Mouse (Mus musculus): Measurements from ENCODE around the gene Dhps. TPM values are rescaled to one million over a fixed set of nuclear protein-coding genes. Genes with fewer than 3 reads are reported as not detected.
A peak's percentile ranks its signal among the peaks of the same experiment; 100 is the strongest.
"Not testable (repeated sequence)": the region's sequence is repeated elsewhere in the genome, so short reads cannot be mapped to it uniquely, and the experiment has no call there.

Dhps gene
- polyA plus RNA-seq, 1 experiment = 43.5 TPM

- H3K36me3 ChIP-seq (replicated peaks; ENCODE audit: low read length) = no peaks in the 10 kb centered on the region
- TF ChIP-seq GATA1 (IDR thresholded peaks at IDR 0.05; ENCODE audit: borderline replicate concordance, low read length) = no peak
- TF ChIP-seq FLI1 (IDR thresholded peaks at IDR 0.05; ENCODE audit: low read length) = no peak
- peak overlapping the region; percentile 81 for H3K4me3 ChIP-seq (replicated peaks)
- peaks cover 25% of the 10 kb centered on the region for H3K27me3 ChIP-seq (replicated peaks)
- no peaks in the 10 kb centered on the region; the same call in 1 of the 2 replicates for H3K9me3 ChIP-seq
- peaks cover 5% of the 10 kb centered on the region for H3K4me1 ChIP-seq
Measured at GRCm38 (mm10) chr8:85119052-85119981, 47.8 kb downstream of the Dhps start.

- not testable (repeated sequence) for H3K36me3 ChIP-seq (replicated peaks; ENCODE audit: low read length); H3K9me3 ChIP-seq; H3K4me1 ChIP-seq; H3K4me3 ChIP-seq (replicated peaks)
- H3K27me3 ChIP-seq (replicated peaks) = peaks cover 26% of the 10 kb centered on the region
Measured at GRCm38 (mm10) chr8:85120251-85120650, 48.7 kb downstream of the Dhps start.

- H3K9me3 ChIP-seq = no peaks in the 10 kb centered on the region; the same call in 1 of the 2 replicates
- TF ChIP-seq FLI1 (IDR thresholded peaks at IDR 0.05; ENCODE audit: low read length) = no peak
- no peak for TF ChIP-seq GATA1 (IDR thresholded peaks at IDR 0.05; ENCODE audit: borderline replicate concordance, low read length)
Measured at GRCm38 (mm10) chr8:85122995-85123394, 51.4 kb downstream of the Dhps start, which contains the start of gene Zfp791. Gene Zfp791, minus strand, starts transcription at chr8:85123095.

GRCm38 (mm10) chr8:85123691-85124090 lies 52.1 kb downstream of the Dhps start:
- H3K4me3 ChIP-seq (replicated peaks) = no peak overlapping the region
- H3K27me3 ChIP-seq (replicated peaks) = peaks cover 20% of the 10 kb centered on the region
- no peaks in the 10 kb centered on the region; the same call in 1 of the 2 replicates for H3K9me3 ChIP-seq
- TF ChIP-seq FLI1 (IDR thresholded peaks at IDR 0.05; ENCODE audit: low read length) (no peak), GATA1 (IDR thresholded peaks at IDR 0.05; ENCODE audit: borderline replicate concordance, low read length) (no peak)
- no peaks in the 10 kb centered on the region for H3K36me3 ChIP-seq (replicated peaks; ENCODE audit: low read length)
- H3K4me1 ChIP-seq = peaks cover 5% of the 10 kb centered on the region

More at GRCm38 (mm10) chr8:85122995-85123394, 51.4 kb downstream of the Dhps start, which contains the start of gene Zfp791:
- peaks cover 23% of the 10 kb centered on the region for H3K27me3 ChIP-seq (replicated peaks)
- H3K36me3 ChIP-seq (replicated peaks; ENCODE audit: low read length) = no peaks in the 10 kb centered on the region
- peaks cover 5% of the 10 kb centered on the region for H3K4me1 ChIP-seq
- no peak within 1 kb of the TSS for H3K4me3 ChIP-seq (replicated peaks)

Other genes with a start within 250 kb of the Dhps start
- gene Dand5, start 248.9 kb upstream of the Dhps start, polyA plus RNA-seq (2012; ENCODE audit: insufficient read depth, low replicate concordance) = 3.1 TPM in 1 of 2 replicates, not detected in the other
- gene Gadd45gip1, start 240.2 kb upstream of the Dhps start, polyA plus RNA-seq (2012; ENCODE audit: insufficient read depth, low replicate concordance) = 37.4 and 49.3 TPM in 2 replicates
- 338 and 623 TPM in 2 replicates for gene Rad23a, start 231.1 kb upstream of the Dhps start, polyA plus RNA-seq (2012; ENCODE audit: insufficient read depth, low replicate concordance)
- 235 and 510 TPM in 2 replicates for gene Calr, start 224.8 kb upstream of the Dhps start, polyA plus RNA-seq (2012; ENCODE audit: insufficient read depth, low replicate concordance)
- 30.7 and 64.8 TPM in 2 replicates for gene Farsa, start 214.8 kb upstream of the Dhps start, polyA plus RNA-seq (2012; ENCODE audit: insufficient read depth, low replicate concordance)
- 24.3 and 63.0 TPM in 2 replicates for gene Syce2, start 199.6 kb upstream of the Dhps start, polyA plus RNA-seq (2012; ENCODE audit: insufficient read depth, low replicate concordance)
- 13.9 and 24.1 TPM in 2 replicates for gene Gcdh, start 177.8 kb upstream of the Dhps start, polyA plus RNA-seq (2012; ENCODE audit: insufficient read depth, low replicate concordance)
- 7.9 and 11.9 TPM in 2 replicates for gene Klf1, start 169.8 kb upstream of the Dhps start, polyA plus RNA-seq (2012; ENCODE audit: insufficient read depth, low replicate concordance)
- gene Dnase2a, start 163.2 kb upstream of the Dhps start, polyA plus RNA-seq (2012; ENCODE audit: insufficient read depth, low replicate concordance) = 3.5 and 13.5 TPM in 2 replicates
- 0.20 TPM in 1 of 2 replicates, not detected in the other for gene Mast1, start 134.4 kb upstream of the Dhps start, polyA plus RNA-seq (2012; ENCODE audit: insufficient read depth, low replicate concordance)
- gene Rtbdn, start 124.8 kb upstream of the Dhps start, polyA plus RNA-seq (2012; ENCODE audit: insufficient read depth, low replicate concordance) = not detected in 2 replicates
- gene Gm49661, start 102.3 kb upstream of the Dhps start, polyA plus RNA-seq (2012; ENCODE audit: insufficient read depth, low replicate concordance) = not detected in 2 replicates
- gene Prdx2, start 102.2 kb upstream of the Dhps start, polyA plus RNA-seq (2012; ENCODE audit: insufficient read depth, low replicate concordance) = 68.6 and 73.1 TPM in 2 replicates
- 248 and 286 TPM in 2 replicates for gene Rnaseh2a, start 102.0 kb upstream of the Dhps start, polyA plus RNA-seq (2012; ENCODE audit: insufficient read depth, low replicate concordance)
- 743 and 797 TPM in 2 replicates for gene Junb, start 93.0 kb upstream of the Dhps start, polyA plus RNA-seq (2012; ENCODE audit: insufficient read depth, low replicate concordance)
- gene Hook2, start 81.2 kb upstream of the Dhps start, polyA plus RNA-seq (2012; ENCODE audit: insufficient read depth, low replicate concordance) = 7.3 and 8.9 TPM in 2 replicates
- 0.27 TPM in 1 of 2 replicates, not detected in the other for gene Best2, start 57.2 kb upstream of the Dhps start, polyA plus RNA-seq (2012; ENCODE audit: insufficient read depth, low replicate concordance)
- 103 and 181 TPM in 2 replicates for gene Asna1, start 46.5 kb upstream of the Dhps start, polyA plus RNA-seq (2012; ENCODE audit: insufficient read depth, low replicate concordance)
- 123 and 539 TPM in 2 replicates for gene Trir, start 44.9 kb upstream of the Dhps start, polyA plus RNA-seq (2012; ENCODE audit: insufficient read depth, low replicate concordance)
- 5.1 and 5.3 TPM in 2 replicates for gene Tnpo2, start 34.8 kb upstream of the Dhps start, polyA plus RNA-seq (2012; ENCODE audit: insufficient read depth, low replicate concordance)
- gene Fbxw9, start 11.7 kb upstream of the Dhps start, polyA plus RNA-seq (2012; ENCODE audit: insufficient read depth, low replicate concordance) = 14.6 and 15.5 TPM in 2 replicates
- 8.7 TPM in 1 of 2 replicates, not detected in the other for gene Gm5741, start 3.8 kb upstream of the Dhps start, polyA plus RNA-seq (2012; ENCODE audit: insufficient read depth, low replicate concordance)
- 8.8 and 10.6 TPM in 2 replicates for gene Wdr83os, start 9.0 kb downstream of the Dhps start, polyA plus RNA-seq (2012; ENCODE audit: insufficient read depth, low replicate concordance)
- gene Wdr83, start 9.5 kb downstream of the Dhps start, polyA plus RNA-seq (2012; ENCODE audit: insufficient read depth, low replicate concordance) = 19.7 TPM in 1 of 2 replicates, not detected in the other
- 3.8 and 26.4 TPM in 2 replicates for gene Man2b1, start 11.5 kb downstream of the Dhps start, polyA plus RNA-seq (2012; ENCODE audit: insufficient read depth, low replicate concordance)
- not detected in 2 replicates for gene Zfp791, start 51.3 kb downstream of the Dhps start, polyA plus RNA-seq (2012; ENCODE audit: insufficient read depth, low replicate concordance)
- not detected in 2 replicates for gene Cks1brt, start 80.2 kb downstream of the Dhps start, polyA plus RNA-seq (2012; ENCODE audit: insufficient read depth, low replicate concordance)
- gene Olfr371, start 154.2 kb downstream of the Dhps start, polyA plus RNA-seq (2012; ENCODE audit: insufficient read depth, low replicate concordance) = not detected in 2 replicates
- 5.9 TPM in 1 of 2 replicates, not detected in the other for gene Orc6, start 227.9 kb downstream of the Dhps start, polyA plus RNA-seq (2012; ENCODE audit: insufficient read depth, low replicate concordance)
- gene Vps35, start 228.0 kb downstream of the Dhps start, polyA plus RNA-seq (2012; ENCODE audit: insufficient read depth, low replicate concordance) = 3.8 TPM in 1 of 2 replicates, not detected in the other

Data from megakaryocyte, embryonic 14.5 days (primary cell).